Mouse (Mus musculus): ENCODE measurements at regions not wholly inside any gene's neighbourhood (a gene's known extent, or its start where the extent isn't known, plus 50 kb on each side); places are given as distances from the start of the nearest gene placed in this dataset.
A peak's percentile ranks its signal among the peaks of the same experiment; 100 is the strongest.
"Not testable (repeated sequence)": the region's sequence is repeated elsewhere in the genome, so short reads cannot be mapped to it uniquely, and the experiment has no call there.

DNA sequence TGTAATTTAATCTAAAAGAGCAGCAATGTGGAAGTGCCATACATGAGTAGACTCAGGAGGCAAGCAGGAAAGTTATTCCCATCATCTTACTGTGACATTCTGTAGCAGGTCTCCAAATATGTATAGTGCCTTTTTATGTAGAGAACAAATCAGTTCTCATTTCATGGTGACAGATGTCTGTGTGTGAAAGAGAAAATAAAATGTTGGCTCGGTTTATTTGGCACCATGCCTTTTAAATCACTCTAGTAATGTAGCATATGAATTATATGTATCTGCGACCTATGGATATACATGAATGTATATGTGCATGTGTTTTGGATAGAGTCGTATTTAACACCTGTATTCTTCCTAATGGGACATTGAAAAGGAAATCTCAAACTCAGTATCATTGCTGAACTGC, 146.2 kb downstream of the Kcnrg start:
- no peak for DNase-seq (ENCODE audit: low spot score in 2 of 2)

DNA sequence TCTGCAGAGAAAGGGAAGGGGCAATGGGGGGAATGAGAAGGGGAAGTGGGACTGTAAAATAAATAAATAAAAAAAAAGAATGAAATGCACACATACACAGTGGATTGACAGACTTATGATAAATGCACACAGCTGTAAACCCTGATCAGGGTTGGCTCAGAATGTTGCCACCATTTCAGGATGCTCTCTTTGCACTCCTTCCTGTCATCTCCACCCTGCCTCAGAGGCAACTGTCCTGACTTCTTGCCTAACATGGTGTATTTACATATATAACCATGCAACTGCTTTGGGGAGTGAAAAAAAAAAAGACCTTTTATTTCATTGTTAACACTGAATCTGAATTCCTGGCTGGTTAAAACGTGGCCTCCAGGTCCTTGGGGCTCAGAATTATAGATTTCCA, 149.4 kb downstream of the Kcnrg start:
- DNase-seq (ENCODE audit: low spot score in 2 of 2), result no peak

DNA sequence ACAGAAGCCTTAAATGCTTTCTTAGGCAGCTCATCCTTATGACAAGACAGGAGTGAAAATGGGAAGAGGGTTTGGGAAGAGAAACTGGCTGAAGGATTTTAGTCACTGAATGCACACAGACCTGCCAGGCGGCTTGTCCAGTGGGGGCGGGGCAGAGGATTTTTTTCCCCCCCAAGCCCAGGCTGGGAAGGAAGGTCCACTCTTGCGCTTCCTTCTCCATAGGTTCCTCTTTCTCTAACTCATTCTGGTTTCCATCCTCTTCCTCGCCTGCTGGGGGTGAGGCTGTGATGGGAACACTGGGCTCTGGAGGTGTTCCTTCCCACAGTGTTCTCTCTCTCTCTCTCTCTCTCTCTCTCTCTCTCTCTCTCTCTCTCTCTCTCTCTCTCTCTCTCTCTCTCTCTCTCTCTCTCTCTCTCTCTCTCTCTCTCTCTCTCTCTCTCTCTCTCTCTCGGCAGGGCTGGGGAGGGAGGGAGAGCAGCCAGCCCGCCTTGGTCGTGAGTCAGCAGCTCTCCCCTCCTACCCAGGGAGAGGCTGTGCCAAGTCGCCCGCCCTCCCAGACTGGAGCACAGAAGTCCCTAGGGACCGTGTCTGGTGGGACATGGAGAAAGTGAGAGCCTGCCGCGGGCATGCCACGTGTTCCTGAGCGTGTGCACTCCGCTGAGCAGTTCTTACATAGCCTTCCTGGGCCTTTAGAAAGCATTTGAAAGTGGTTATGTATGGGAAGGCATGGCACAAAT, 150.0 kb downstream of the Kcnrg start:
- DNase-seq (ENCODE audit: low spot score in 2 of 2), result peak; percentile 44 to 59

DNA sequence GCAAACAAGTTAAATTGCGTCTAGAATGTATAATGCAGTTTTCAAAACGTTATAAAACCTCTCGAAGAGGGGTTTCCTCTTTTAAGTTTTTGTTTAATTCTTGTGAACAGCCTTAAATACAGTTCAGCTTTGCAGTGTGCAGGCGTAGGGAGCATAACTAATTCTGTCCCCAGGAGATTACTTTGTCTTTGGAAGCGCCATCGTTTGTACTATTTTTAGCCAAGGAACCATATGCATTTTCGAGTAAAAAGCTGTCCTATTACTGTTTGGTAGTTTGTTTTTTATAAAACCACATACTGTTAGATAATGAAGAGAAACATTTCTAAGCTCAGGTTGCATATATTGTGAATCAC, 150.5 kb downstream of the Kcnrg start:
- DNase-seq (ENCODE audit: low spot score in 2 of 2), result no peak

DNA sequence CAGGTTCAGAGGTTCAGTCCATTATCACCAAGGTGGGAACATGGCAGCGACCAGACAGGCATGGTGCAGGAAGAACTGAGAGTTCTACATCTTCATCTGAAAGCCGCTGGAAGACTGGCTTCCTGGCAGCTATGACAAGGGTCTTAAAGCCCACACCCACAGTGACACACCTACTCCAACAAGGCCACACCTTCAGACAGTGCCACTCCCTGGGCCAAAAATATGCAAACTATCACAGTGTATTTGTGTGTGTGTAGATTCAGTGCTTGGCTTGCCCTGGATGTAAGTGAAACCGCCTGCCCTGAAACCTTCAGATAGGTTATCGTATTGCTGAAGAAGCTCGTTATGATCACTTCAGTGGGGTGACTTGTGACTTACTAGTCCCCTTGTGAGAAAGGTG, 151.3 kb downstream of the Kcnrg start:
- no peak for DNase-seq (ENCODE audit: low spot score in 2 of 2)

DNA sequence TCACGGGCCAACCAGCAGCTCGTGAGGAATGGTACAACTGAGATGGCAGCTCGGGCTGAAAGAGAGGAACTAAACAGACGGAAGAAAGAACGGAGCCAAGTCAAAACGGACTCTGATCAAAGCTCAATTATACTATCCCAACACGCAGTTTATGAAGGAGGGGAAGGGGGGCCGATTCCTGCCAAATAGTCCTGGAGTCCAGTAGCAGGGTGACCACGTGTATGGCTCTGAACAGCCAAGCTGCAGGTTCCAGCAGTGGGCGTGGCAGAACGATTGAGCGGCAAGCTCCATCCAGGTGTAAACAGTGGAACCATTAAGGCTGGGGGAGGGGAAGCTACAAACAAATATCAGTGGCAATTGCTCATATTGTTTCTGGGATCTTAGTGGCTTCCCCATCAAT, 152.9 kb downstream of the Kcnrg start:
- not testable (repeated sequence) for DNase-seq (ENCODE audit: low spot score in 2 of 2)

DNA sequence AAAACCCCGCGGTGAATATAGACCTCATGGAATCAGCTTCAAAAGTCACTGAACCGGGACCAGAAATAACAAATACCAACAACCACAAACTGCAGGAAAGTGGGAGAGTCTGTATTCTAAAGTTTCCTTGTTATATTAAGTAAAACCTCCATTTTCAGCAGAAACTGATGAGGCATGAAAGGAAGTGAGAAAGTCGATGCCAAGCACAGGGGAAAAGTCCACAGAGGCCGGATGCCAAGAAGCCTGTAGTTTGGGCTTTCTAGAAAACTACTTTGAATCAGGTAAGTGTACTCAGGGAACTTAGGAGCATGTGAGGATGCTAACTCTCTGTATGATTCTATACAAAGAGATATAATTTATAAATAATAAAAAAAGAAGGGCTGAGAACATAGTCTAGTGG, 154.8 kb downstream of the Kcnrg start:
- no peak for DNase-seq (ENCODE audit: low spot score in 2 of 2)

DNA sequence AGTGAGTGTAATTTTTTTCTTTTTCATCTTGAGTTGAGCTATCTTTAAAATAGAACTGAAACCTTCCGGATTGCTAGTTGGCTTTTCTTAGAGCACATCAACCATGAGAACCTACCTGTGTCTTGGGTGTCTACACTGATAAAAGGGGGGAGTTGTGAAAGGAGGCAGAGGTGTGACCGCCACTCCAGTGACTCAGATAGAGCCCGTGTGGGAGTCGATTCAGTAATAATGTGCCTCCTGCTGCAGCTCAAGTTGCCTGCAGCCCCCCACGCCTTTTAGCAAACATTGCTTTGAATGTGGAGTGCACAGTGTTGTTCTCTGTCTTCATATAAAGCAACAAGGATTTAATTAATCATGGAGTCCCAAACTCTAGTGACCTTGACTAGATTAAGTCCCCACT, 162.6 kb downstream of the Kcnrg start:
- DNase-seq (ENCODE audit: low spot score in 2 of 2), result no peak

DNA sequence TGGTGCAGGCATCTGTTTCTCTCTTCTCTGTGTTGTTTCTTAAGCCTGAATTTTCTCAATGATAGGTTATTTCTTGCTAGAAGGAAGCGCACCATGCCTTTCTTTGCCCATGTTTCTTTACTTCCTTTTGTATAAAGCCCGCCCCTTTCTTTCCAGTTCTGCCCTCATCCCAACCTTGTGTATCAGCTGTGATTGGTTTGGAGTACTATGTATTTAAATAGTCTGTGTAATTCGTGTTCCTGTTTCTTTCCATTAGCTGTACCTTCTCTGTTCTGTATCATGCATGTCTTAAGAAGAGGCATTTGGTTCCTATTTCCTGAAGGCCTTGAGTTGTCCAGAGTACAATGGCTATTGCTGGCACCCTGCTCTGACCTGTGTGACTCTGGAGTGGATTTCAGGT, 166.9 kb downstream of the Kcnrg start:
- no peak for DNase-seq (ENCODE audit: low spot score in 2 of 2)

DNA sequence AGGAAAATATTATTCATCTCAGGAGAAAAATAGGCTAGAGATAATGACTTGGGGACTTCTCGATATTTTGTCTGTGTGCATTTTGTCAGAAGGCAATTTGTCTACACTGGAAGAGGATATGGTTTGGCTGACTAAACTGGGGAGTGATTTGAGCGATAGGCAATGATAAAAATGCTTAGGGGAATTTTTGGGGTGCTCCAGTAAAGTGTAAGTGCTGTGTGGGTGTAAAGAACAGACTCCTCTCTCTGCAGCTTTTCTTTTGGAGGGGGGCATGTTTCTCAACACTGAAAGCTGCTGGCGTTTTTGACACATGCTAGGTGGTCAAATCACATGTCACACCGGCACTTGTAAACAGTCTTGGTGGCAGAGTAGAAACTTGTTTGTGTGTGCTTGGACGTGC, 171.4 kb downstream of the Kcnrg start:
- no peak for DNase-seq (ENCODE audit: low spot score in 2 of 2)

DNA sequence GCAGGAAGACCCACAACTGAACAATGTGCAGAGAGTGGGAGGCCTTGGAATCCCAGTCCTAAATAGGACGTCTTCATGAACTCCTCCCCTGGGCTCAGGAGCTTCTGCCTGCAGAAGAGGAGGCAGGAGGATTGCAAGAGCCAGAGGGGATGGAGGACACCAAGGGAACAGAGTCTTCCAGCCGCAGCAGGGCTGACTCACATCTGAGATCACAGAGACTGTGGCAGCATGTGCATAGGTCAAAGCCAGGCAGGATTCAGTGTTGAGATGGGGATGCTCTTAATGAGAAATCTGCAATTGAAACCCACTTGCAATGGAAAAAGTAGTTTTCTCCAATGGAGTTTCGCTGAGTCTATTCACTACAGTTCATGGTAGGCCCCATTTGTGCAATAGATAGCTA, 175.9 kb downstream of the Kcnrg start:
- no peak for DNase-seq (ENCODE audit: low spot score in 2 of 2)

DNA sequence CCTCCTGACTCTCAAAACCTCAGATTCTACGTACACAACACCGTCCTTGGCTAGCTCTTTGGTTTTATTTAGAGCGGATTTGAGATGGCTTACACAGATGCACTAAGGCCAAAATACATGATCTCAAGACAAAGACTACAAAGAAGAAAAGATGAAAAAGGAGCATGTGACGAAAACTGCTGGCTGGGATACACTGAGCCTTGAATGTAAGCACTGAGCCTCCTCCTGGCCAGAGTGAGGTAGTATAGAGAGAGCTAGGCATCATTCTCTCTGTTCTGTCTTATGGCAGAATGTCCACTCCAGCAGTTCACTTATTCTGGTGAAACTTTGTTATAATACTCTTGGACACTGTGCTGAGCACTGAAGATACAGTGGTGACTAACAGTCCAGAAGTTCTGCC, 177.4 kb downstream of the Kcnrg start:
- no peak for DNase-seq (ENCODE audit: low spot score in 2 of 2)

DNA sequence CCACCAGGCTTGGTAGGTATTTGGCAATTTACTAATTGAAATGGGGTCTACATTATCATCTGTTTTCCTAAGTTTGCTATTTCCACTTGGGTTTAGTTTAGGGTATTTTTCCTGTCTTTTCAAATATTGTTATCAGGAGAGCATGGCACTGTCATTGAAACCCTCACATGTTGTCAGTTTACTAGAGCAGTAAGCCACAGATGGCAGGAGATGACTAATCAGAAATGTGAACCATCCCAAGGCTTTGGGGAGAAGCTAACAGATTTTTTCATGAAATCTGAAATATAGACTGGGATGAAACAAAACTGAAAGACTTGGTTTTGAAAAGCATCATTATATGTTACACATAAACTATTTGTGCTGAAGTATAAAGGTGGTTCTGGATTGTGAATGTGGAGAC, 178.8 kb downstream of the Kcnrg start:
- no peak for DNase-seq (ENCODE audit: low spot score in 2 of 2)

DNA sequence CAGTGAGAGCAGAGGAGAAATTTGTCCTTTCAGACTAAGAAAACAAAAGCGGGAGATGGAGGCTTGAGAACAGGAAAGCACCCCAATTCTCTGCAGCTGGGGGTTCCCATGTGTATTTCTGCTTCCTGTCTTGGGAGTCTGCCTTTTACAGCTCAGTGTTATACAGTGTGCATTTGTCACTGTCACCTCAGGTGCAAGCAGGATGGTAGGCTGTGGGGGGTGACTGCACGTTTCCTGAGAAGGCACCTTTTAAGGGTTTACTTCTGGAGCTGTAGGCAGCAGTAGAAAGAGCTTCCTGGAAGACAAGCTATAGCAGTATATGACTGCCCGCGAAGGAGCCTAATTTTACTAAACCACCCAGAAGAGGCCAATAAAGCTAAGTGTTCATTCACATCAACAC, 180.5 kb downstream of the Kcnrg start:
- DNase-seq (ENCODE audit: low spot score in 2 of 2), result no peak

DNA sequence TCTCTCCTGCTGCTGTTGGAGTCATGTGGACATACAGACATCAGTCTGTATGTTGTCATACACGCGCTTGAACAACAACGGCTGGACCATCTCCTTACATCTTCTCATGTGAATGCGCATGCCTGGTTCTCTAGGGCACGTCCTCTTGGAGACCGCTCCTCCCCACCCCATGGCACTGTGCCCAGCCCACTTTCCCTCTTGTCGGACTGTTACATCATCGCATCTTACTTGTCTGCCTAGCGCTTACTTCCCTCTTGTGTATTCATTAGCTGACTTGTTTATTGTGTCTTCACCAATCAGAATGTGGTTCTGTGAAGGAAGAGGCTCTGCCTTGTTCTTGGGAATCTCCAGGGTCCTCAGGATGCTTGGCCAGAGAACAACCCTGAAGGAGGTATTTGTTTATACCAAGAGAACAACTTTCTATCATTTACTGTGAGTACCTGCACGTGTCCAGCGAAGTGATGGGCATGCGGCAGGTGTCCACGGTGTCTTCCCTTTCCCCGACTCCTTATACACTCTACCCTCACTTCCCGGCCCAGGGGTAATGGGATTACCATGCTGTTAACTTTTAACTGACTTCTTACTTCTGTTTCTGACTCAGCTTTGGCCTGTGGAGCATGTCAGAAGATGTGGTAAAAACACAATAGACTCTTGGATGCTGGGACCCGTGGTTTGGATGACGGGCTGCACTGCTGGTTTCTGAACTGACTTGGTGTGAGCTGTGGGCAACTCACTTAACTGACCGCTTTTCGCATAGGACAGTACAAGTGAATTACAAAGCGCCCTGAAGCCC, 181.9 kb downstream of the Kcnrg start:
- peak in 1 of 2 experiments; percentile 33 for DNase-seq (ENCODE audit: low spot score in 2 of 2)

DNA sequence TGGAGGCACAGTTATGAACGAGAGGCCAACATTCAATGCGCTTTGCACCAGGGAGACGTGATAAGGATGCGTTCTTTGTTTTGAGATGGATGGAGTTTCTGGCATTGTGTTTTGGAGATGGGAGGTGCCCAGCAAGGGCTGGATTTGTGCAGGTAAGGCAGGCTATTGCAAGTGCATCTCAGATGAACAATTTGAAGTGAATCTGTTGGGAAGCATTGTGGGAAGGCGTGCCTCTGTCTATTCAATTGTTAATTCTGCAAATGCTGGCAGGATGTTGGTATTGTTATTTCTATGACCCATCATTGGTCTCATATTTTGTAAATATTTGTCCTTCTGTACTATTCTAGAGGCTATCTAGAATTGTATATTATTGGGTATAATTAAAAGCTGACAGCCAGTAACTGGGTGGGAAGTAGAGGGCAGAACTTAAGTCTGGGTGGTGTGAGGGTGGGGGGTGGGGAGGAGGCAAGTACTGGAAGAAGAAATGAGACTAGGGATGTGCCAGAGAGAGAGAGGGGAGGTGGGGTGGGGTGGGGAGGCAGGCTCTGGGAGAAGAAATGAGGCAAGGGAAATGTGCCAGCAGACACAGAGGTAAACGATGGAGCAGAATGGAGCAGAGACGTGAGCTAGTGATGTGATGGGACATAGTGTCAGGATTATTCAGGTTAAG, 188.9 kb downstream of the Kcnrg start:
- no peak for DNase-seq (ENCODE audit: low spot score in 2 of 2)

DNA sequence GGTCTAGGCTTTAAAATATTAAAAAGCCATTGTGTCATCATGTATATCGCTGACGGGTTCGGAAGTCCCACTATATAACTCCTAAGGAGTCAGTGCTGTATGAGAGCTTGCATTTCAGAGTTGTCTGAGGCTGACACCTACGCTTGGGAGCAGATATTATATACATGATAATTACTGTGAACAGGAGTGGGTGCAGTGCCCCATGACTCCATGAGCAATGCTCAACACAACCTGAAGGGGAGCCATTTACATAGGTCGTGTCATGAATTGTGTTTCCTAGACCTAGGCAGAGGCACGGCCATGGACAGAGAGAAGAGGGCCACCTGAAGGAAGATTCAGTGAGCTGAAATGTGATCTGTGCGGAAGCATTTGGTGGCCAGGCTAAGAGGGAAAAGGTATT, 189.4 kb downstream of the Kcnrg start:
- DNase-seq (ENCODE audit: low spot score in 2 of 2), result no peak

DNA sequence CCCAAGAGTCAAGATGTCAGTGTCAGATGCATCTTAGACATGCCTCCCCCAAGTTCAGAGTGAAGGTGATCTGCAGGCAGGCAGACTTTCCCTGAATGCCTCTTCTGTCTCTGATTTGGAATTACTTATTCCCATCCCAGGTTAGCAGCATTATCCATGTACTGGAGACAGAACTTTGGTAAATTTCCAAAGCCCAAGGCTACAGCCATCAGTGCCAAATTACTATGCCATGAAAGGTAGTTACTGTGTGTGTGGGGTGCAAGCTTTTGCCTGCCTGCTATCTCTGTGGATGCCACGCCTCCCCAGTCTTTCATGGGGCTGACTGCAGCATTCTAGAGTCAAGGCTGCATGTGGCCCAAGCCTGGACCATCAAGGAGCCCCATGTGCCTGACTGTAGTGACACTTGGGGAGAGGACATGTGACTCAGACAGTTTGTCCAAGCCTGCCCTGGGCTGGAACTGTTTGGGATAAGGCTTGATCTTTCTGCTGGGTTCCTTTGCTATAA, 196.2 kb downstream of the Kcnrg start:
- DNase-seq (ENCODE audit: low spot score in 2 of 2), result no peak

DNA sequence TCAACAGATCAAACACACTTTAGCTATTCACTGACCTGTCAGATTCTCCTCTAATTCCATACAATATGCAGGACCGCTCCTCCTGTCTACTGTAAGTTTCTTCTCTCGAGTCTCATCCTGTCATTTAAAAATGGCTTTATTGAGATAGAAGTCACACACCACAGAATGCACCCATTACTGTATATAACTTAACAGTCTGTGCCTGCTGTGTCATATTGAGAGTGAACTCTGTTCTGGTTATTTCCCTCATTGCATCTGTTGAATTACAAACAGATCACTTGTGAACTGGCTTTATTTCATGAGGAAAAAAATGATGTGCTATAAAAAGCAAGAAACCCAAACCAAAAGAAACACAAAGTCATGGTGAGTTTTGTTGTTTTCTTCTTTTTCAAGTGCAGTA, 198.2 kb downstream of the Kcnrg start:
- DNase-seq (ENCODE audit: low spot score in 2 of 2), result no peak

DNA sequence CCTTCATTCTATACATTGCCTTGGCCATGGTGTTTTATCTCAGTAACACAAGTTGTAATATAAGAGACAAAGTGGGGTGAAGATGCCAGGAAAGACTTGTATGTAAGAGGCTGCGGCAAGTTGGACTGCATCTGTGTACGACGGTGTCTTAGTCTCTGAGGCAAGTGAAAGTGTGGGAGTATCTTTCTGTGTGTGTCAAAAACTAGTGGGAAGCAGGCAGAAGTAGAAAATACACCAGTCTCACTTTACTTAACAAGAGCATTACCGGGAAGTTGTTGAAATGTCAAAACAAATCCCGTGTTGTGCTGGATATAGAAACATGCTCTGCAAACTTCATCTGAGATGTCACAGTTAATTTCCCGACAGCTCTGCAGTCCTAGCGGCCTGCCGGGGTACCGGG, 200.9 kb downstream of the Kcnrg start:
- DNase-seq (ENCODE audit: low spot score in 2 of 2), result no peak

DNA sequence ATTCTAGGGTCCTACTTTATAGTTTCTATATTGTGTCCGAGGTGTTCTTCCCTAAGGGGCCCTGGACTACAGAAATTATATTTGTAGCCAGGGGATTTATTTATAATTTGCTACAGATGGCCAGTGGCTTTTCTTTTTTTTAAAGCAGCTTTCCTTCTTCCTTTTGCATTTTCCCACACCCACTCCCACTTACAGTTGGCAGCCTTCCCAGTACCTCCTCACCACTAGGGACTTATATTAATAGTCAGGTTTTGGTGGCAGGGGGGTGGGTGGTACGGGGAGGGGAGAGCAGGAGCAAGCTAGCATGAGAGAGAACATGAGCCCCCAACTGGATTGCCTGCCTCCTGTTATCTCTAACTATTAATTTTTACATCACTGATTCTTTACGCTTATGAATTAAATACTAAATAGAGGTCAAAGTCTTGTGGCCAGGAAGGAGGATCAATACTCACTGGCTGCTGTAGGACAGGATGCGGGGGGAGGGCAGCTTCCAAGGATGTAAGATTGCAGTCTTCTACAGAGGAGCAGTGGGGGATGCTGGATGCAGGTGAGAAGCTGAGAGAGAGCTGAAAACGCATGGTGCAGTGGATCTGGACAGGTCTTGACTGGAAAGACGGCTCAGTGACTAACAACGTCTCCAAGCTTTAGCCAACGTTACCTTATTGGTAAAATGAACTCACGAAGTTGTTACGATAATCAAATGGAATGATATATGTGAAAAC, 202.6 kb downstream of the Kcnrg start:
- no peak for DNase-seq (ENCODE audit: low spot score in 2 of 2)

DNA sequence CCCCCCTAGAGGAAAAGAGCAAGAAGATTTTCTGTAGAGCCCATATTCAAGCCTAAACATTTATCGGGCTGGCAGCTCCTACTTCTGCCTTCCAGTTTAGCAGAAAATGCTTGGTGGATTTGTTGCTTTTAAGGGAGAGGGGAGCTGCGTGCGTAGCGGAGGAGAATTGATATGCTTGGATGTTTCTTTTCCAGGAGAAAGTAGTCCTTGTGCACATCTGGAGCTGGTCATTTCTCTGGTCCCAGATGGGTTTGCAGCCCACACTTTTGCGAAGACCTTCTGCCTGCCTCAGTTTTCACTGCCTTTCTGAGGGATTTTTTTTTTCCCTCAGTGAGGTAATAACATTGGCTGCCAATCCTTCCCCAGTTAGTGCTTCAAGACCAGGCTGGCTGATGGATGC, 203.6 kb downstream of the Kcnrg start:
- no peak for DNase-seq (ENCODE audit: low spot score in 2 of 2)

Measured in adrenal gland, adult 18-20 months (tissue).